Mouse (Mus musculus) midbrain, embryonic 11.5 days (tissue): ENCODE measurements at regions not wholly inside any gene's neighbourhood (a gene's known extent, or its start where the extent isn't known, plus 50 kb on each side); places are given as distances from the start of the nearest gene placed in this dataset.

Experiments used
- ATAC-seq: fragments of 200-750 bp; cut with Nextera tagmentation; 2 replicates; pipeline ENCODE4 v1.8.0; 2017; ENCODE audit warnings: moderate TSS enrichment, moderate library complexity; ENCODE audit not compliant: low FRiP score
- DNase-seq: peaks from one replicate; pipeline ENCODE4 v3.0.0; 2015; ENCODE audit warnings: low spot score; ENCODE audit errors: missing footprints
- H3K27ac ChIP-seq: fragments of 300-500 bp; sonication (generic); 2 replicates; pipeline ENCODE4 v1.5.1; 2014; ENCODE audit warnings: low read depth, low read length
- H3K27me3 ChIP-seq: fragments of 300-500 bp; sonication (generic); 2 replicates; pipeline ENCODE4 v1.6.1; 2014; ENCODE audit warnings: mild to moderate bottlenecking, low read length, moderate library complexity, mixed read lengths; ENCODE audit not compliant: control insufficient read depth, insufficient read depth
- H3K36me3 ChIP-seq: fragments of 300-500 bp; sonication (generic); 2 replicates; pipeline ENCODE4 v1.6.1; 2014; ENCODE audit warnings: mild to moderate bottlenecking, low read length, moderate library complexity, mixed read lengths; ENCODE audit not compliant: control insufficient read depth, insufficient read depth
- H3K4me1 ChIP-seq: fragments of 300-500 bp; sonication (generic); 2 replicates; pipeline ENCODE4 v1.6.1; 2014; ENCODE audit warnings: low read length; ENCODE audit not compliant: control insufficient read depth, insufficient read depth
- H3K4me2 ChIP-seq: fragments of 300-500 bp; sonication (generic); 2 replicates; pipeline ENCODE4 v1.6.1; 2014; ENCODE audit warnings: mild to moderate bottlenecking, moderate library complexity
- H3K4me3 ChIP-seq: fragments of 300-500 bp; sonication (generic); 2 replicates; pipeline ENCODE4 v1.5.1; 2014; ENCODE audit warnings: low read depth, low read length
- H3K9ac ChIP-seq: fragments of 300-500 bp; sonication (generic); 2 replicates; pipeline ENCODE4 v1.6.1; 2014; ENCODE audit warnings: low read length
- H3K9me3 ChIP-seq: fragments of 300-500 bp; sonication (generic); 2 replicates; pipeline ENCODE4 v1.6.1; 2016; ENCODE audit warnings: low read length; ENCODE audit not compliant: control insufficient read depth
- WGBS: fragments of 180-500 bp; shearing (Covaris S2); extraction: QIAGEN DNeasy Blood & Tissue Kit; methylation state at CpG from one replicate; pipeline ENCODE4 v1.1.7; 2014; 5-methylcytosine and 5-hydroxymethylcytosine counted together

GRCm38 (mm10) chr12:25228708-25229107, 131.8 kb upstream of the Id2 start:
- Histone ChIP-seq H3K27me3 (no peaks in the 10 kb centered on the region), H3K9me3 (no peaks in the 10 kb centered on the region), H3K4me2 (no peak overlapping the region), H3K4me3 (no peak overlapping the region), H3K27ac (no peak overlapping the region), H3K9ac (no peak overlapping the region), H3K36me3 (no peaks in the 10 kb centered on the region), H3K4me1 (no peaks in the 10 kb centered on the region)
- WGBS = 84% methylated on average over 2 of the region's 2 CpGs
- no peak for DNase-seq
- no peak for ATAC-seq

- Histone ChIP-seq H3K36me3 (no peaks in the 10 kb centered on the region), H3K4me3 (no peak overlapping the region), H3K4me2 (no peak overlapping the region), H3K27ac (no peak overlapping the region), H3K9me3 (no peaks in the 10 kb centered on the region), H3K9ac (no peak overlapping the region), H3K4me1 (no peaks in the 10 kb centered on the region), H3K27me3 (no peaks in the 10 kb centered on the region)
- DNase-seq = no peak
- WGBS = 94% methylated on average over 4 of the region's 4 CpGs
- ATAC-seq = no peak
Measured at GRCm38 (mm10) chr12:25227736-25228135, 130.8 kb upstream of the Id2 start.

GRCm38 (mm10) chr12:25224644-25225043, 127.7 kb upstream of the Id2 start:
- H3K36me3 ChIP-seq = no peaks in the 10 kb centered on the region
- no peak overlapping the region for H3K4me2 ChIP-seq
- H3K9ac ChIP-seq = no peak overlapping the region
- DNase-seq (no peak), ATAC-seq (no peak)
- 74% methylated on average over 4 of the region's 4 CpGs for WGBS
- no peaks in the 10 kb centered on the region for H3K27me3 ChIP-seq
- H3K4me3 ChIP-seq = no peak overlapping the region
- H3K4me1 ChIP-seq = no peaks in the 10 kb centered on the region
- H3K9me3 ChIP-seq = no peaks in the 10 kb centered on the region
- no peak overlapping the region for H3K27ac ChIP-seq

- ATAC-seq (no peak), DNase-seq (no peak)
- no peak overlapping the region for H3K4me2 ChIP-seq
- no peaks in the 10 kb centered on the region for H3K9me3 ChIP-seq
- H3K36me3 ChIP-seq = no peaks in the 10 kb centered on the region
- H3K27ac ChIP-seq = no peak overlapping the region
- 94% methylated on average over 2 of the region's 2 CpGs for WGBS
- no peaks in the 10 kb centered on the region for H3K4me1 ChIP-seq
- no peaks in the 10 kb centered on the region for H3K27me3 ChIP-seq
- no peak overlapping the region for H3K9ac ChIP-seq
- no peak overlapping the region for H3K4me3 ChIP-seq
Measured at GRCm38 (mm10) chr12:25224201-25224600, 127.3 kb upstream of the Id2 start.

- H3K4me3 ChIP-seq = no peak overlapping the region
- no peak overlapping the region for H3K9ac ChIP-seq
- H3K4me2 ChIP-seq = no peak overlapping the region
- WGBS = 88% methylated on average over 4 of the region's 4 CpGs
- DNase-seq (no peak), ATAC-seq (no peak)
- no peaks in the 10 kb centered on the region for H3K36me3 ChIP-seq
- no peaks in the 10 kb centered on the region for H3K9me3 ChIP-seq
- no peaks in the 10 kb centered on the region for H3K27me3 ChIP-seq
- H3K4me1 ChIP-seq = 0 out of 2 replicates have a peak, but pooled peaks cover 2% of the 10 kb centered on the region
- no peak overlapping the region for H3K27ac ChIP-seq
Measured at GRCm38 (mm10) chr12:25223539-25223938, 126.6 kb upstream of the Id2 start.

GRCm38 (mm10) chr12:25220780-25221106, 123.8 kb upstream of the Id2 start:
- H3K27ac ChIP-seq = no peak overlapping the region
- DNase-seq (no peak), ATAC-seq (no peak)
- H3K36me3 ChIP-seq = no peaks in the 10 kb centered on the region
- no peaks in the 10 kb centered on the region for H3K9me3 ChIP-seq
- H3K4me2 ChIP-seq = no peak overlapping the region
- no peak overlapping the region for H3K4me3 ChIP-seq
- no peaks in the 10 kb centered on the region for H3K27me3 ChIP-seq
- peaks cover 2% of the 10 kb centered on the region; the same call in 1 of the 2 replicates for H3K4me1 ChIP-seq
- H3K9ac ChIP-seq = no peak overlapping the region
- WGBS = 14% methylated on average over 4 of the region's 4 CpGs

- DNase-seq = no peak
- ATAC-seq = no peak
- no peaks in the 10 kb centered on the region for H3K36me3 ChIP-seq
- no peak overlapping the region for H3K4me3 ChIP-seq
- H3K9me3 ChIP-seq = no peaks in the 10 kb centered on the region
- no peak overlapping the region for H3K4me2 ChIP-seq
- no peaks in the 10 kb centered on the region for H3K27me3 ChIP-seq
- no peak overlapping the region for H3K9ac ChIP-seq
- H3K4me1 ChIP-seq = peaks cover 2% of the 10 kb centered on the region; the same call in 1 of the 2 replicates
- H3K27ac ChIP-seq = no peak overlapping the region
- 61% methylated on average over 9 of the region's 9 CpGs for WGBS
Measured at GRCm38 (mm10) chr12:25220096-25220779, 123.3 kb upstream of the Id2 start.

- DNase-seq (no peak), ATAC-seq (no peak)
- H3K36me3 ChIP-seq = no peaks in the 10 kb centered on the region
- no peak overlapping the region for H3K27ac ChIP-seq
- no peaks in the 10 kb centered on the region for H3K9me3 ChIP-seq
- no peak overlapping the region for H3K4me3 ChIP-seq
- H3K9ac ChIP-seq = no peak overlapping the region
- WGBS = 81% methylated on average over 10 of the region's 10 CpGs
- peaks cover 2% of the 10 kb centered on the region; the same call in 1 of the 2 replicates for H3K4me1 ChIP-seq
- no peak overlapping the region for H3K4me2 ChIP-seq
- no peaks in the 10 kb centered on the region for H3K27me3 ChIP-seq
Measured at GRCm38 (mm10) chr12:25219546-25219945, 122.6 kb upstream of the Id2 start.

- H3K27ac ChIP-seq = no peak overlapping the region
- H3K9me3 ChIP-seq = no peaks in the 10 kb centered on the region
- DNase-seq (no peak), ATAC-seq (peak; percentile 63)
- WGBS = 21% methylated on average over 5 of the region's 5 CpGs
- H3K9ac ChIP-seq = no peak overlapping the region
- no peaks in the 10 kb centered on the region for H3K27me3 ChIP-seq
- H3K4me3 ChIP-seq = no peak overlapping the region
- no peaks in the 10 kb centered on the region for H3K36me3 ChIP-seq
- peaks cover 2% of the 10 kb centered on the region; the same call in 1 of the 2 replicates for H3K4me1 ChIP-seq
- no peak overlapping the region for H3K4me2 ChIP-seq
Measured at GRCm38 (mm10) chr12:25216792-25217516, 120.0 kb upstream of the Id2 start.
